Mouse (Mus musculus) brain, adult 2 months (tissue): ENCODE measurements around the gene Csn1s1.
A peak's percentile ranks its signal among the peaks of the same experiment; 100 is the strongest.

ENCODE experiments used
- DNase-seq: peaks from one replicate; pipeline ENCODE4 v3.0.0; 2011; ENCODE audit warnings: low read depth, low spot score

The Csn1s1 gene

GRCm38 (mm10) chr5:87665908-87666307, at the start of gene Csn1s1:
Gene Csn1s1 (plus strand): TSS chr5:87666208.
- DNase-seq: no peak

GRCm38 (mm10) chr5:87622681-87623080, 43.3 kb upstream of the Csn1s1 start:
- peak; percentile 5 for DNase-seq

- DNase-seq: peak; percentile 16
These were observed 23.2 kb upstream of the Csn1s1 start for GRCm38 (mm10) chr5:87642787-87643186.

GRCm38 (mm10) chr5:87699530-87699929, 33.5 kb downstream of the Csn1s1 start, which contains the start of gene Csn2:
Gene Csn2 (minus strand): TSS chr5:87699630.
- DNase-seq: no peak

GRCm38 (mm10) chr5:87705891-87706290, 39.9 kb downstream of the Csn1s1 start:
- no peak for DNase-seq
